Mouse (Mus musculus) hindbrain, embryonic 14.5 days (tissue): Measurements from ENCODE around the gene Fam102b. TPM values are rescaled to one million over a fixed set of nuclear protein-coding genes. Genes with fewer than 3 reads are reported as not detected.

Experiments used
- ATAC-seq: fragments of 200-750 bp; cut with Nextera tagmentation; 2 replicates; pipeline ENCODE4 v1.8.0; 2017; ENCODE audit warnings: moderate number of reproducible peaks, mild to moderate bottlenecking, moderate TSS enrichment, moderate library complexity; ENCODE audit not compliant: low FRiP score
- DNase-seq: peaks from one replicate; pipeline ENCODE4 v3.0.0-alpha.2; 2015; ENCODE audit warnings: low spot score
- H3K27ac ChIP-seq: fragments of 300-500 bp; sonication (generic); 2 replicates; pipeline ENCODE4 v1.5.1; 2014; ENCODE audit warnings: mild to moderate bottlenecking, moderate library complexity
- H3K27me3 ChIP-seq: fragments of 300-500 bp; sonication (generic); 2 replicates; pipeline ENCODE4 v1.6.1; 2014; ENCODE audit warnings: mild to moderate bottlenecking, low read length, mixed read lengths; ENCODE audit not compliant: control insufficient read depth, insufficient read depth
- H3K36me3 ChIP-seq: fragments of 300-500 bp; sonication (generic); replicated peaks from 2 replicates; pipeline ENCODE4 v1.6.1; 2014; ENCODE audit not compliant: control insufficient read depth, insufficient read depth
- H3K4me1 ChIP-seq: fragments of 300-500 bp; sonication (generic); replicated peaks from 2 replicates; pipeline ENCODE4 v1.6.1; 2014; ENCODE audit warnings: antibody characterized with exemption, low read length, mixed read lengths; ENCODE audit not compliant: control insufficient read depth, insufficient read depth
- H3K4me2 ChIP-seq: fragments of 300-500 bp; sonication (generic); replicated peaks from 2 replicates; pipeline ENCODE4 v1.6.1; 2014; ENCODE audit warnings: mild to moderate bottlenecking, moderate library complexity
- H3K4me3 ChIP-seq: fragments of 300-500 bp; sonication (generic); replicated peaks from 2 replicates; pipeline ENCODE4 v1.5.1; 2014; ENCODE audit warnings: mild to moderate bottlenecking, low read length
- H3K9ac ChIP-seq: fragments of 300-500 bp; sonication (generic); 2 replicates; pipeline ENCODE4 v1.6.1; 2014
- H3K9me3 ChIP-seq: fragments of 300-500 bp; sonication (generic); 2 replicates; pipeline ENCODE4 v1.6.1; 2016; ENCODE audit warnings: low read length; ENCODE audit not compliant: control insufficient read depth
- WGBS: fragments of 180-500 bp; shearing (Covaris S2); extraction: QIAGEN DNeasy Blood & Tissue Kit; methylation state at CpG from one replicate; pipeline ENCODE4 v1.1.7; 2014; 5-methylcytosine and 5-hydroxymethylcytosine counted together
- polyA plus RNA-seq: library from polyadenylated mRNA; unstranded; fragments of >200 nt; fragmentation: Nextera tagmentation; extraction: Ambion mirVana; gene quantifications from 2 replicates; pipeline ENCODE4 v1.2.1, GENCODE M21; 2014

Gene Fam102b
- polyA plus RNA-seq, 1 experiment from 2014 or later: 20.9 TPM

DNA sequence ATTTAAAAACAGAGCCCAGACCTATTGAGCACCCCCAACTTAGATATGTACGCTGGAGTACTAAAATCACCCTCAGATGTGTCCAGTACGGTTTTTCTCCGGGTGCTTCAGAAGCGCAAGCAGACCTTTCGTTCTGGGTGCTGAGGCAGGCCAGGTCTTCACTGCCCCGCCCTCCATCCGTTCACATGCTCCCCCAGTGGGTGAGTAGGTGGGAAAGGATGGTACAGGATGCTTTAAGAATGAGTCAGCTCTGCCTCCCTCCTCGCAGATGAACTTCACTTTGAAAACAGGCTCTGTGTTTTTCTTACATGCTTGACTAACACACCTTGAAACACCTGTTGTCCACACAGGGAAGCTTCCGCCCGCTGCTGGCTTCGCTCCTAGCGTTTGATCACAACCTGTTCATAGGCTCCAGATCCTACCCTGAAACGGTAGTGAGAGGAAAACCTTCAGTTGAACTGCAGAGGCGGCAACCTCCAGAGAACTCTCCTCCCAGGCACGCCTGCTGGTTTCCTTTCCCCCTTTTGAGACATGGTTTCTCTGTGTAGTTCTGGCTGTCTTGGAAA lies 52.4 kb downstream of the Fam102b start:
- no peaks in the 10 kb centered on the region for H3K9me3 ChIP-seq
- H3K36me3 ChIP-seq: peaks cover 66% of the 10 kb centered on the region
- 90% methylated on average over 15 of the region's 15 CpGs for WGBS
- no peak overlapping the region for H3K9ac ChIP-seq
- no peaks in the 10 kb centered on the region for H3K4me1 ChIP-seq
- ATAC-seq (no peak), DNase-seq (no peak)
- H3K4me2 ChIP-seq: no peak overlapping the region
- no peak overlapping the region for H3K27ac ChIP-seq
- H3K27me3 ChIP-seq: no peaks in the 10 kb centered on the region
- no peak overlapping the region for H3K4me3 ChIP-seq

DNA sequence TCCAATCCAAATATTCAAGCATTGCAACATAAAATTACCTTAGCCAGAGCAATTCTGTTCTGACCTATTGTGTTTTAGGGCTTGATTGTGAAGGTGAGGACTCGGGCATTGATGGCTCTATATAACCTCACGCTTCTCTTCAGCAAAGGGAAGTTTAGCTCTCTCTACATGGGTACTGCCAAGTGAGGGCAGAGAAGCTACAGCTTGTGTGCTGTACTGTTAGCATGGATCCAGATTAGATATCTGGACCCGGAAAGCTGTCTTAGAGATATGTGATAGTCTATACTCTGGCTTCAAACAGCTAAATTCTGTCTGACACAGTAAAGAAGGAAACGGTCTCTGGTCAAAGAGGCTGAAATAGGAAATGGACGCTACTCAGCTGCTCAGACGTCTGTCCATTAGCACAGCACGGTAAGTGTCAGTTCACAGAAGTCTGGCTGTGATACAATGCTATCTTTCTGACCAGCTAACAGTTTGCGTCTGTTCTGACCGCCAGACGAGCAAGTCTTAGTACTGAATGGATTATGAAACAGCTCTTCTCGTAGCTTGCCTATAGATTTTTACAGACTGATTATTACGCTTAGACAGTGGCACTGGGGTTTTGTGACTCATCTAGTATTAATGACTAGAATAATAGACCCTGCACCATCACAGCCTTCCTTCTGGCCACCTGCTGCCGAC lies 53.3 kb downstream of the Fam102b start:
- Histone ChIP-seq H3K27ac (no peak overlapping the region), H3K27me3 (no peaks in the 10 kb centered on the region), H3K4me3 (no peak overlapping the region), H3K4me2 (no peak overlapping the region), H3K9ac (no peak overlapping the region), H3K4me1 (no peaks in the 10 kb centered on the region), H3K36me3 (peaks cover 61% of the 10 kb centered on the region), H3K9me3 (no peaks in the 10 kb centered on the region)
- WGBS: 86% methylated on average over 13 of the region's 13 CpGs
- DNase-seq: no peak
- no peak for ATAC-seq

DNA sequence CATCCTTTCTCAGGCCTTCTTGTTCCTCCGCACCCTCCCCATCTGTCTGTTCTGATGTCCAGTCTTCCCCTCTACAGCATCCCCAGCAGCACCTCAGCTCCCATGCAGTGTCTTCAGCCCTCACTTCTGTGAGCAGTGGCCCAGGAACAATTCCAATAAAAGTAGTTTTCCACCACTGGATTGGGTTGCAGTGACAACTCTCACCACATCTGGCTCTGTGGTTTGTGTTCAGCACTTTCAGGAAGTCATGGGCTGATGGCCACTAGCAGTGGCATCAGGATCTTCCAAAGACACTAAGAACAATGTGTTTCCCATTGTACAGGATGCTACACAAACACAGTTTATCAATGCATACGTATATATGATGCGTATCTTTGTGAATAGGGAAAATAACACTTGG lies 61.4 kb downstream of the Fam102b start:
- no peak for DNase-seq

DNA sequence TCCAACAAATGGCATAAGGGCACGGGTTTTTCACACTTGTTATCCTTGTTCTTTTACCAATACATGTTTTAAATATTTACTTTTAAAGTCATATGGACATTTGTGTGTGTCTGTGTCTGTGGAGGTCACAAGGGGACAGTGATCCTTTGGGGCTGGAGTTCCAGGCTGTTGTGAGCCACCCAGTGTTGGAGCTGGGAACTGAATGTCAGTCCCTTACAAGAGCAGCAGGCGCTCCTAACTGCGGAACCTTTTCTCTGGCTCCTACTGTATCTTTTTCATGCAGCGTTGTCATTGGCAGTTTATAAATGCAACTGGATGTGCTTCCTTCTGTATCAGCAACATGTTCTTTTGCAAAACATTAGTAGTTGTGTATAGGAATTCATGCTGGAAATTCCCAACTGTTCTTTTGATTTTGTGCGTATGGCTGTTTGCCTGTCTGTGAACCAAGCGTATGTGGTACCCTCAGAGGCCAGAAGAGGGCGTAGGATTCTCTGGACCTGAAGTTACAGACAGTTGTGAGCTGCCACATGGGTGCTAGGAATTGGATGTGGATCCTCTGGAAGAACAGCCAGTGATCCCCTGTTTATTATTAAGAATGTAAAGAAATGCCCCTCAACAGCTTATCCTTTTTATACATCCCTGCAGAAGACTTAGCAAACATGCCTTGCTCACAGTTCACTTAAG lies 62.9 kb downstream of the Fam102b start:
- no peaks in the 10 kb centered on the region for H3K36me3 ChIP-seq
- H3K4me2 ChIP-seq: no peak overlapping the region
- peaks cover 17% of the 10 kb centered on the region for H3K4me1 ChIP-seq
- H3K9me3 ChIP-seq: no peaks in the 10 kb centered on the region
- 76% methylated on average over 7 of the region's 7 CpGs for WGBS
- no peak overlapping the region for H3K4me3 ChIP-seq
- no peak for ATAC-seq
- no peak for DNase-seq
- H3K9ac ChIP-seq: no peak overlapping the region
- no peak overlapping the region for H3K27ac ChIP-seq
- H3K27me3 ChIP-seq: no peaks in the 10 kb centered on the region

More for the DNA sequence above, 61.4 kb downstream of the Fam102b start:
- H3K4me3 ChIP-seq: no peak overlapping the region
- peaks cover 9% of the 10 kb centered on the region; the same call in 1 of the 2 replicates for H3K36me3 ChIP-seq
- H3K27ac ChIP-seq: no peak overlapping the region
- 95% methylated on average over 3 of the region's 3 CpGs for WGBS
- no peaks in the 10 kb centered on the region for H3K9me3 ChIP-seq
- H3K27me3 ChIP-seq: no peaks in the 10 kb centered on the region
- H3K4me1 ChIP-seq: peaks cover 13% of the 10 kb centered on the region
- no peak overlapping the region for H3K4me2 ChIP-seq
- no peak overlapping the region for H3K9ac ChIP-seq
- no peak for ATAC-seq

DNA sequence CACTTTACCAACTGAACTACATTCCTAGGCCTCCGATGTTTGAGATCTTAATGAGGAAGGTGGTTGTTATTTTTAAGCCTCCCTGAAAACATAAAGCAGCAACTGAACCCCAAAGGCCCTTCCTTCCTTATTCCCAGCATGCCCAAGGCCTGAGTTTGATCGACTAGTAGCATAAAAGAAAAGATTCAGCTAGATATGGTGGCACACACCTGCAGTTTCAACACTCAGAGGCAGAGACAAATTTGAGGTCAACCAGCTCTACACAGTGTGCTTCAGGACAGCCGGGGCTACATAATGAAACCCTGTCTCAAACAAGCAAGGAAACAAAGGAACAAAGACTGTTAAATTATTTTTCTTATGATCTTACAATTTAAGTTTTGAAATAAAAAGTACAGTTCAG lies 63.6 kb downstream of the Fam102b start:
- DNase-seq (no peak), ATAC-seq (no peak)
- H3K4me2 ChIP-seq: no peak overlapping the region
- no peaks in the 10 kb centered on the region for H3K27me3 ChIP-seq
- H3K4me1 ChIP-seq: peaks cover 17% of the 10 kb centered on the region
- no peak overlapping the region for H3K9ac ChIP-seq
- no peaks in the 10 kb centered on the region for H3K9me3 ChIP-seq
- 86% methylated on average over 3 of the region's 3 CpGs for WGBS
- no peak overlapping the region for H3K27ac ChIP-seq
- H3K4me3 ChIP-seq: no peak overlapping the region
- no peaks in the 10 kb centered on the region for H3K36me3 ChIP-seq

DNA sequence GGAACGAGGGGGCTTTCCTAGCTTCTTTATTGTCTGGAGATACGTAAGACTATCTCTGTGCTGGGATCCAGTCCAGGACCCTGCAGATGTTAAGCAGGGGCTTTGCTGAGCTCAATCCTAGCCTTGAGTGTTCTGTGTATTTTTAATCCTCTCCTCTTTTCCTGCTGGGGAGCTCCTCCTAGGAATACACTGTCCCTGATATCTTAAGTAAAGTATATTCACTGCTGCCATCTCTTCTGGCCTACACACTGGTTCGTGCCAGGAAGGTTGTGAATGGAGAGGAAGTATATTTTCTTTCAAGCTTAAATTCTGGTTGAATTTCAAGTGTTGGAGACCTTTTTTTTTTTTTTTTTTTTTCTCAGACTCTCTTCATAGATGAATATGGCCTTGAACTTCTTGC lies 64.1 kb downstream of the Fam102b start:
- no peak overlapping the region for H3K9ac ChIP-seq
- no peak overlapping the region for H3K27ac ChIP-seq
- H3K4me2 ChIP-seq: no peak overlapping the region
- no peak for DNase-seq
- no peak for ATAC-seq
- H3K36me3 ChIP-seq: no peaks in the 10 kb centered on the region
- no peaks in the 10 kb centered on the region for H3K27me3 ChIP-seq
- no peak overlapping the region for H3K4me3 ChIP-seq
- peaks cover 17% of the 10 kb centered on the region for H3K4me1 ChIP-seq
- WGBS: 87% methylated on average over 3 of the region's 3 CpGs
- H3K9me3 ChIP-seq: no peaks in the 10 kb centered on the region

DNA sequence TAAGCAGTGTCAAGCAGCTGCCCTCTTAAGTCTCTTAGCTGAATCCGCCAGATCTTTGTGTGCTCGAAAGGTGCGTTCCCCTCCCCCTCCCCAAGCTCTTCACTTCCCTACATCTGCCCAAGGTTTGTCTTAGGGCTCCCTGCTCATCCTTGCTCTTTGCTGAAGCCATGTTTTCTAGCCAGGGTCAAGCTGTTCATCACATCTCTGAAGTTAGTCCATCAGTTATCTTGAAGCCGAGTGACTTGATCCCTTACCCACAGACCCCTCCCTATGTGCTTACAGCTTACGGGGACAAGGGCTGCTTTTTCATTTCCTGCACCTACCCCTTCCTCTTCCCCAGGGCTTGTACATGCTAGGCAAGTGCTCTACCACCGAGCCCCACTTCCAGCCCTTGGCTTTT lies 65.8 kb downstream of the Fam102b start:
- Histone ChIP-seq H3K9me3 (no peaks in the 10 kb centered on the region), H3K36me3 (no peaks in the 10 kb centered on the region), H3K27me3 (no peaks in the 10 kb centered on the region), H3K27ac (peak overlapping the region; percentile 85), H3K9ac (peak overlapping the region; percentile 60), H3K4me2 (peak overlapping the region; percentile 55), H3K4me1 (peaks cover 17% of the 10 kb centered on the region), H3K4me3 (peak overlapping the region; percentile 18)
- 16% methylated on average over 6 of the region's 6 CpGs for WGBS
- DNase-seq: no peak
- ATAC-seq: peak; percentile 63

DNA sequence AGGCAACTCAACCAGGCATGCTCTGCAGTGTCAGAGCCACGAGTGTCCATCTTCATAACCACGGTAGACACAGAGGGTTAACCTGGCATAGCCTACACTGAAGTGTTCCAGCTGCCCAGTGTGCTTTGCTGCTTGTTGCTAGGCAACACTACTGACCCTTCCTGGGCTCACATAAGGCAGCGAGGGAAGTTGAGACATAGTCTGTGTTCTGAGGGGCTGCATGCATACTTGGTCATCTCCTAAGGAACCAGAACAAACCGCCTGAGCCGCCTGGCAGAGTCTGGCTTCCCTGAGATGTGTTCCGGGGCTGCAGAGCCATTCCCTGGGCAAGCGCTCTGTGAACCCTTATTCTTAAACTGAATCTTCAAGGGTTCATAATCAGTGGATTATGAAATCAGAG lies 66.2 kb downstream of the Fam102b start:
- WGBS: 9% methylated on average over 7 of the region's 7 CpGs
- ATAC-seq: peak; percentile 93
- Histone ChIP-seq H3K9ac (peak overlapping the region; percentile 60), H3K9me3 (no peaks in the 10 kb centered on the region), H3K4me3 (peak overlapping the region; percentile 18), H3K4me1 (peaks cover 17% of the 10 kb centered on the region), H3K27me3 (no peaks in the 10 kb centered on the region), H3K27ac (peak overlapping the region; percentile 85), H3K36me3 (no peaks in the 10 kb centered on the region), H3K4me2 (peak overlapping the region; percentile 55)
- peak; percentile 68 for DNase-seq

DNA sequence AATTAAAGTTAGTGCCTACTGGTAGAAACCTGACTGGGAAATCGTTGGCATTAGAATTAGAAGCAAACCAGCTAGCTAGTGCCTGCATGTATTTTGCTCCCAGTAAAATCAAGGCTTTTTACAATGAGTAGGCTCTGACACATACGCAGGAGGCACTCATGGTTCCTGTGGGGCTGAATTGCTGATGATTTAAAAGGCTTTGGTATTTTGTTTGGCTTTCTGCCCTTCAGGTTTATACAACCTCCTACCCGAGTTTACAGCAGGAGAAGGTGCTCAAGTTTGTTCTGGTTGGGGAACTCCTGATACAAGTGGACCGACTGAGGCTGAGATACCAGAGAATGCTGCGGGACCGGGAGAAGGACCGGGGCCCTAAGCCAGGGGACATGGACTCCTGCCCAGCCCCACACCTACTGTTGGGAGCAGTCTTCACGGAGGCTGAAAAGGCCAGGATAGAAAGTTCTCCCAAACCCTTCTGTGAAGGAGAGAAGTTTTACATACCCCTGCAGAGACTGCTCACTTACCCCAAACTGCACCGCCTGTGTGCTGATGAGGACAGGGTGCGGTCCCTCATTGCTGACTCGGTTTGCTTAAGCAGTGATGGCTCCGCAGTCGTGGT lies 67.6 kb downstream of the Fam102b start:
- no peaks in the 10 kb centered on the region for H3K36me3 ChIP-seq
- H3K27ac ChIP-seq: no peak overlapping the region
- no peak for DNase-seq
- 75% methylated on average over 13 of the region's 13 CpGs for WGBS
- H3K4me3 ChIP-seq: no peak overlapping the region
- H3K4me1 ChIP-seq: peaks cover 17% of the 10 kb centered on the region
- no peak overlapping the region for H3K9ac ChIP-seq
- no peaks in the 10 kb centered on the region for H3K9me3 ChIP-seq
- no peaks in the 10 kb centered on the region for H3K27me3 ChIP-seq
- no peak overlapping the region for H3K4me2 ChIP-seq
- ATAC-seq: no peak
